Mouse (Mus musculus) liver, postnatal 0 days (tissue): ENCODE measurements at regions not wholly inside any gene's neighbourhood (a gene's known extent, or its start where the extent isn't known, plus 50 kb on each side); places are given as distances from the start of the nearest gene placed in this dataset.

Experiments
- CTCF ChIP-seq: sonication (generic); IDR thresholded peaks from 2 replicates; pipeline ENCODE4 v1.5.1; 2016; ENCODE audit warnings: antibody characterized with exemption, low read depth
- EP300 ChIP-seq: IDR thresholded peaks from 2 replicates; pipeline ENCODE4 v1.6.1; 2016; ENCODE audit warnings: antibody characterized with exemption, low read depth, mild to moderate bottlenecking

- TF ChIP-seq CTCF (no peak), EP300 (no peak)
Observed at GRCm38 (mm10) chr9:61144685-61145318, 227.4 kb upstream of the Tle3 start.
